Mouse (Mus musculus): ENCODE data around the gene Ift122.
A peak's percentile ranks its signal among the peaks of the same experiment; 100 is the strongest.
"Not testable (repeated sequence)": the region's sequence is repeated elsewhere in the genome, so short reads cannot be mapped to it uniquely, and the experiment has no call there.

Gene Ift122

DNA sequence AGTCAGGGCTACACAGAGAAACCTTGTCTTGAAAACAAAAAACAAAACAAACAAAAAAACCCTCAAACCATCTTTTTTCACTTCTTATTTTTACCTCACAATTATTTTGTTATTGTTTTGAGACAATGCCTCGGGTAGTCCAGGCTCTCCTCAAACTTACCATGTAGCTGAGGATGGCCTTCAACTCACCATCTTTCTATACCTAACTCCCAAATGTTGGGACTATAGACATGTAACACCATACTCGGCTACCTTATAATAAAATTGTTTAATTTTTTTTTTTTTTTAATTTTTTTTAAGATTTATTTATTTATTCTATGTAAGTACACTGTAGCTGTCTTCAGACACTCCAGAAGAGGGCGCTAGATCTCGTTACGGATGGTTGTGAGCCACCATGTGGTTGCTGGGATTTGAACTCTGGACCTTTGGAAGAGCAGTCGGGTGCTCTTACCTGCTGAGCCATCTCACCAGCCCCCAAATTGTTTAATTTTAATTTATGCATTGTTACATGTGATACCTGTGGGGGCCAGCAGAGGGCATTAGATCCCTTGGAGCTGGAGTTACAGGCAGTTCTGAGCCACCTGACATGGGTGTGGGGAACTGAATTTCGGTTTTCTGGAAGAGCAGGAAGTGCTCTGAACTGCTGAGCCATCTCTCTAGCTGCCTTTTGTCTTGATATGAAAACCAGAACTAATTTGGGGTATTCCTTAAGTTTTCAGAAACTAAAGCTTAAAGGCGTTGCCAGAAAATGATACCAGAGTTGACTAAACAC, 6.4 kb upstream of the Ift122 start:
- peak; percentile 61 to 67 for DNase-seq (ENCODE audit: low spot score in 2 of 2)

DNA sequence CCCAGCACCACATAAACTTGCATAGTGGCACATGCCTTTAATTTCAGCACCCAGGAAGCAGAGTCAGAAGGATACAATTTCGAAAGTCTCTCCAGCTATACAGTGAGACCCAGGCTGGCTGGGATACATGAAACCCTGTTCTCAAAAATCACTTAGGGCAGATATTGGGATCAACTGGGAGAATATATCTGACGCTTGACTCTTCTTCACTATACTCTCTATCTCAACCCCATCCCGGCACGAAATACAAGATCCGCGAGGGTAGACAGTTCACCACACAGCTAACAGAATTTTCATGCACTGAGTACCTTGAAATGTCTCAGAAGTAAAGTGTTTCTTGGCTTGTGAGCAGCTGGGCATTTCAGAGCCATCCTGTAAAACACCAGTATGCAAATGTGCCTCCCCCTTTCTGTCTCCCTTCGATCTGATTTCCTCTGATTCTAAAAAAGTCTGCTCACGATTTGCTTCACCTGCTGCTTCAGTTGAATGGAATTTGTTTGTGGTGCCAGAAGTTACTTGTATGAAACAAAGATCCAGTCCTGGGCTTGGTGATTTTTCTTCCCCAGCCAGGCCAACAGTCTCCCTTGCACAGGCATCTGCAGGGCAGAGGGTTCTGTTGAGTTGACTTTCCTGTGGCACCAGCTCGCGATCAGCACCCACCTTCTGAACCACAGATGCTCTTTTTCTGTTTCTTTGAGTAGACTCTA, 4.5 kb upstream of the Ift122 start:
- DNase-seq (ENCODE audit: low spot score in 2 of 2) = peak; percentile 56 to 62

DNA sequence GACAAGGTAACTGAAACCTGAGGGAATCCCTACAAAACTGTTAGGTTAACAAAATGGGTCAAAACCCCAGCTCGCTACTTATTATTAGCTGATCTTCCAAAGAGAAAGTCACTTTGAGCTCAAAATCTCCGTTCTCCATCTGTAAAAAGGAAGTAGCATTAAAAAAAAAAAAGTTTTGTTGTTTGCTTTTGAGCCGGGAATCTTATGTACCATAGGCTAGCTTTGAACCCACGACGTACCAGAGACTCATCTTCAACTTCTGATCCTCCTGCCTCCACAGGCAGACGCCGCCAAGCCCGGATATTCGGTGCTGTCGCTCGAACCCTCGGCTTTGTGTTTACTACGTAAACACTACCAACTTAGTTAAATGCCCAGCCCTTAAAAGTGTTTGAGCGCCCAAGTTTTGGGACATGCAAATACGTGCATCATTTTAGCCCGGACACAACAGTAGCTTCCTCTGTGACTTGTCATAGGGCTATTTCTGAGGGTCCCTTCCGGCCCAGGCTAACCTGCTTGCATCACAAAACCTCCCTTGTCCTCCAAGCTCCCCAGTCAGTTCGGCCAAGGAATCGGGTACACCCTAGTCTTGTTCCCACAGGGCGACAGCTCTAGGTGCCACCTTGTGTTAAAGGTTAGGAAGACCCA, 702 bp upstream of the Ift122 start:
- DNase-seq (ENCODE audit: low spot score in 2 of 2) = peak in 1 of 2 experiments; percentile 7

DNA sequence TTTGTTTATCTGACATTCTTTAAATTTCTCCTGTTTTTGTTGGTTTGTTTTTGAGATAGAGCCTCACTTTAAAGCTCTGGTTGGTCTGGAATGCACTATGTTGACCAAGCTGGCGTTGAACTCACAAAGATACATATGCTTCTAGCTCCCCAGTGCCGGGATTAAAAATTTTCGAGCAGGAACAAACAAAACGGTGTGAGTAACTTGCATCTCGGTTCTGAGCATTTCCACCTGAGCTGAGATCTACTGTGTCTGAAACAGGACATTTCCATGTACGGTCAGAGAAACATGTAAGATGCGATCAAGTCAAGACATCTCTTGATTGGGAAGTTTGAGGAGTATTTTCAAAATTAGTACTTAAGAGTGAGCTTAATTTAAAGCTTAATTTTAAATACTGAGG, 715 bp downstream of the Ift122 start:
- no peak for DNase-seq (ENCODE audit: low spot score in 2 of 2)

DNA sequence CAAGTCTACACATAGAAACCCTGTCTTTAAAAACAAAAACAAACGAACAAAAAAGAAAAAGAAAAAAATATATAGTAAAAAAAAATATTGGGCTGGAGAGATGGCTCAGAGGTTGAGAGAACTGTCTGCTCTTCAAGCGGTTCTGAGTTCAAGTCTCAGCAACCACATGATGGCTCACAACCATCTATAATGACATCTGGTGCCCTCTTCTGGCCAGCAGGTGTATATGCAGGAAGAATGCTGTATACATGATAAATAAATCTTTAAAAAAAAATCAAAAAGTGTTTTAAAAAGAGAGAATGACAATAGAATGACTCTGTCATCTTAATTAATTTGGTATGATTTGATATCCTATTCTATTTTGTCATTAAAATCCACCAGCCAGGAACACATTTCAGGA, 1.2 kb downstream of the Ift122 start:
- DNase-seq (ENCODE audit: low spot score in 2 of 2) = no peak

DNA sequence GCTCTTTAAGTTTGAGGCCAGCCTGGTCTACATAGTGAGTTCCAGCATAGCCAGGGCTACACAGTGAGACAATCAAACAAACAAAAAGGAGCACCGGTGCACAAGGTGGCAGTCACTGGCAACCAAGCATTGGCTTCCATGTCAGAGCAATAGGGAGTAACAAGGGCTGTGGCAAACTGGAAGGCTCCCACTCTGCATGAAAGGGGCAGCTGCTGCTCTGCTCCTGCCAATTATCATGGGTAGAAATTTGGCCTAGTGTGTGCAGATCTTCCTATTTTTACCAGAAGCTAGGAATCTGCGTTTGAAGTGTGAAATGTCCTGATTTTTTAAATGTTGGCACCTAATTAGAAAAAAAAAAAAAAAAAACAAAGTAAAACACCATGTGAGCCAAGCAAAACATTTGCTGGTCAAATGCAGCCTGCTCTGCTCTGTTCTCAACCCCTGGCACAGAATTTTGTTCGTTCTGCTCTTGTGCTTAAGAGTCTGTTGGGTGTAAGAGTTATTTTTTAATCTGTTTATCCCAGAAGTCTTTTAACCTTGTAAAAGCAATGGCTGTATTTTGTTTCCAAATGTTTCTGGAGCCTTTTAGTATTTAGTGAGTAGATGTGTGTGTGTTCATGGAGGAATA, 2.6 kb downstream of the Ift122 start:
- DNase-seq (ENCODE audit: low spot score in 2 of 2) = no peak

DNA sequence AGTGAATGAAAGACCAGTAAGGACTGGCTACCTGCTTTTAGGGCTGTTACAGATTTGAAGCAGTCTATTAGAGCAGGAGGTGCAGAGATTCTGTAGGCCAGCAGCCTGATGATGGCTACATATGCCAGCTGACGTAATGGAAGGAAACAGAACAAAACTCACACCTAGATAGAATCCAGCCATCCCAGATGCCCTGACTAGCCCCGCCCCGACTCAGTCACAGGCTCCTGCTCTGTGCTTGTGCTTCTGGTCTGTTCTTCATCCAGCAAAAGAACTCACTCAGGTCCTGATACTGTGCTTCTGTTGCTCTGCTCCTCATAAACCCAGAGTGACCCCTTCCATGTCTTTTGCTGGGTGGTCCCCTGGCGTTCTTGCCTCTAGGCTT, 3.1 kb downstream of the Ift122 start:
- DNase-seq (ENCODE audit: low spot score in 2 of 2) = no peak

DNA sequence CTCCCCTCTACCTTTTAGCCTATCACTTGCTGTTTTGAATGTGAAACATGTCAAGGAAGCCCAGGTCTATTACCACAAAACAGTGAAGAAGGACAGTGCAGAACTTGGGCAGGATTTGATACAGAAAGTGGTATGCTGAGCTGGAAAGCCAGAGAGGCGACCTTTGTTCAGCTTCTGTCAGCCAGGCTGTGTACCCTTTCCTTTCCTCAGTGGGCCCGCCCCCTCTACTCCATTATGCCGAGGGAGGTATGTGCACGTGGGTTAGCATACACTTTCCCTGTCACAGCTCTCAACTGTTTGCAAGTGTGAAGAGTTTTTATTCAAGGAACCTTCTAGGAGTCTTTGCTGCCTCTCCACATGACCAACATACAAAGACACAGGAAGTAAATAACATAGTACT, 6.0 kb downstream of the Ift122 start:
- DNase-seq (ENCODE audit: low spot score in 2 of 2) = no peak

DNA sequence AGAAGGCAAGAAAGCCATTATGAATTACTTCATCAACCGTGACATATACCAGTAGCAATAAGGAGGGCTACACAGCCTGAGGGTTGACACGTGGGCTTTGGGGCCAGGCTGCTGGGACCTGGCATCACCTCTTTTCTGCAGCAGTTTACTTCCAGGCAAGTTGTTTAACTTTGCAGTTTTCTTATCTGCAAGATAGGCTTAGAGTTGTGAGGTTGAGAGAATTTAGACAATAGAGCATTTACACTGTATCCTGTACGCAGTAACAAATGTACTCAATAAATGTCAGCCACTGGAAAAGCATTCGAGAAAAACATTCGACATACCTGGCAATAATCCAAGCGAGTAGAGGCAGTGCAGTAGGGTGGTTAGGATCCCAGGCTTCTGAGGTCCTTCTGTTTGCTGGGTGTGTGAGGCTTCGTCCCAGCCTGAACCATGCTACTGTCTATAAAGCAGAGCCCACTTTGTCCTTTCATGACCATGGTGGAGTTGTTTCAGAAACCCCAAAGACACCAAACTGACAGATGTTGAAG, 6.8 kb downstream of the Ift122 start:
- DNase-seq (ENCODE audit: low spot score in 2 of 2) = no peak

DNA sequence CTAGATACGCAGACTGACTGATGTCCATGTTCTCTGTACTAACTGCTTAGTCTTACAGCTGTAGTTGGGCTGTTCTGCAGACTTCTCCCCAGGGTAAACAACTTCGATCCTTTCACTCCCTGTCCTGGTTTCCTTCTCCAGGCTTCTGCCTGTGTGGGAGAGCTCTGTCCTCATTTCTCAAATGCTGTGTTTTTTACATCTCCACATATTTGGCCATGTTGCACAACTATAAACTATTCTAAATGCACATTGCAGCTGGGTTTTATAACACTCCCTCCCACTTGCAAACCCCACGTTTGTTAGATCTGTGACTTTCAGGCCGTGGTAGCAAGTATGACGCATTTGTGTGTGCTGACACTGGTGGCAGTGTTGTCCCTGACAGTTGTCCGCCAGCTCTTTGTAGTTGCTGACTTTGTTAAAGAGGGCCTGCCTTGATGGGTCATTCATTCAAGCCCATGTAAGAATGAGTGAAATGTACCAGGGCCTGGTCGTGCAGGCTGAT, 10.1 kb downstream of the Ift122 start:
- no peak for DNase-seq (ENCODE audit: low spot score in 2 of 2)

DNA sequence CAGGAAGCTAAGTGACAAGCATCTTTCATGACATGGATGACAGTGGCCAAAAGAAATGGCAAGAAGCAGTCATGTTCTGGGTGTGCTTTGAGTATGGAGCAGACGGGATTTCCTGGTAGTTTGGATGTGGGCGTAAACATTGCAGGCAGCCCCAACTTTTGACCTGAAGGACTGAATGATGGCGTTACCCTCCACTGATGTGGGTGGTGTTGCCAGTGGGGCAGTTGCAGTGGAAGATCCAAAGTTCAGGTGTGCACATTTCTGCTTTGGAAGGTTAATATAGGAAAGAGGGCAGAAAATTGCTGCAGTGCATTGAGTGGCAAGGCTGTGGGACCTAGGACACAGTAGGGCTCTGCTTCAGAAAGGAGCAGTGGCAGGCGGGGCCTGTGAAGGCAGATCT, 12.0 kb downstream of the Ift122 start:
- DNase-seq (ENCODE audit: low spot score in 2 of 2) = no peak

DNA sequence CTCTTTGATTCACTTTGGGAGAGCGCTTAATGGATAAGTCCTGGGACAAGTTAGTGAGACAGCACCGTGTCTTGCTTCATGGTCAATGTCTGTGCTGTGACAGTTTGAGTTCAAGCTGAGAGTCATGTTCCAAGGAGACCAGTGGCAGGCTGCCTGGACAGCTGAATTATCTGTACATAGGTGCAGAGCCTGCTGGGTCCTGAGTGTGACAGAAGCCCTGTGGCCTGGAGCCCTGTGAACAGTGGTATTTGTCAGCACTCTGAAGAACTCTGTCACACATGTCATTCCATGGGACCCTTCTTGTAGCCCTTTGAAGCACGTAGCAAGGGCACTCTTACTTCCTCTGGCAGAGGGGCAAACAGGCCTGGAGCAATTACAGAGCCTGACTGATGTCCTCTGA, 13.9 kb downstream of the Ift122 start:
- DNase-seq (ENCODE audit: low spot score in 2 of 2) = not testable (repeated sequence)

DNA sequence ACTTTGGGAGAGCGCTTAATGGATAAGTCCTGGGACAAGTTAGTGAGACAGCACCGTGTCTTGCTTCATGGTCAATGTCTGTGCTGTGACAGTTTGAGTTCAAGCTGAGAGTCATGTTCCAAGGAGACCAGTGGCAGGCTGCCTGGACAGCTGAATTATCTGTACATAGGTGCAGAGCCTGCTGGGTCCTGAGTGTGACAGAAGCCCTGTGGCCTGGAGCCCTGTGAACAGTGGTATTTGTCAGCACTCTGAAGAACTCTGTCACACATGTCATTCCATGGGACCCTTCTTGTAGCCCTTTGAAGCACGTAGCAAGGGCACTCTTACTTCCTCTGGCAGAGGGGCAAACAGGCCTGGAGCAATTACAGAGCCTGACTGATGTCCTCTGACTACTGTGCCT, 18.0 kb downstream of the Ift122 start:
- not testable (repeated sequence) for DNase-seq (ENCODE audit: low spot score in 2 of 2)

DNA sequence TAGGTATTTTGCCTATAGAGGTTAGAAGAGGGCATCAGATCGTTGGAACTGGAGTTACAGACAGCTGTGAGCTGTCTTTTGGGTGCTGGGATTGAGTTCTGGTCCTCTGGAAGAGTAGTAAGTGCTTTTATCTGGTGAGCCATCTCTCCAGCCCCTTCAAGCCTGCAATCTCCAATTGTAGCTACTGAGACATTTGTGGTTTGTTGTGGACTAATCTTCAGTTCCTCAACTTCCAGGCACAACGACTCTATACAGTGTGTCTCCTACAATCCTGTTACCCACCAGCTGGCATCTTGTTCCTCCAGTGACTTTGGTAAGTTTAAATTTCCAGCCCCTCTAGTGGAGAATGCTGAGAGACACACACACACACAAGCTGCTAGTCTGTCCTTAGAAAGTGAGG, 24.0 kb downstream of the Ift122 start:
- no peak for DNase-seq (ENCODE audit: low spot score in 2 of 2)

DNA sequence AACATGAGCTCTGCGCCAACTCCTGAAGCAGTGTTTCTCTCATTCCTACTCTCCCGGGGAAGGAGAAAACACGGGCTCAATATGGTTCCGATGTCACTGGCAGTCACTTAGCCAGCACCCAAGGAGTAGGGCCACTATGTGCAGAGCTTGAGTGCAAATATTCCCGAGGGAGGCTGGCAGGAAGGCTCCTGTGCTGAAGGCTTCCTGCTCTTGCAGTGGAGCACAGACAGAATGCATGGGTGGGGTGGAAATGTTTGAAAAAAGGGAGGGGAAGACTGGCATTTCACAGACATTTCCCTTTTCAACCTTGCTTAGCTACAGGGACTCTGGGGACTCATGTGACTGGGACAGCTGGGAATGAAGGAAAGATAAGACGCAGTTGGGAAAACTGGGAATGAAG, 25.4 kb downstream of the Ift122 start:
- no peak for DNase-seq (ENCODE audit: low spot score in 2 of 2)

DNA sequence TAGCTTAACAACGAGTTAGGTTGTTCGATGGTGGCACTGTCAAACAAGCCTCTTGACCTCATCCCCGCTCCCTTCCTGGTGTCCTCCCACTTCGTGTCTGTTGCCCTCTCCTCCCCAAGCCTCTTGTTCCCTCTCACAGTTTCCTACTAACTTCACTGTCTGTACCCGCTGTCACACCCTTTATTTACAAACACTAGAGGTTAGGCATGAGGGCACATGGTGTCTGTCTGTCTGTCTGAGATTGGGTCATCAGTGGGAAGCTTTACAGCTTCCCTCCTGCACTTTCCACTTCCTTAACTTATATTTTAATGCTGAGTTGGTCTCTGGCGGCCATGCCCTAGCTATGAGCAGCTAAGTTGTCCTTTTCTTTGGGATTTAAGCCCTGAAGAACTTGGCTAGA, 26.5 kb downstream of the Ift122 start:
- DNase-seq (ENCODE audit: low spot score in 2 of 2) = no peak

DNA sequence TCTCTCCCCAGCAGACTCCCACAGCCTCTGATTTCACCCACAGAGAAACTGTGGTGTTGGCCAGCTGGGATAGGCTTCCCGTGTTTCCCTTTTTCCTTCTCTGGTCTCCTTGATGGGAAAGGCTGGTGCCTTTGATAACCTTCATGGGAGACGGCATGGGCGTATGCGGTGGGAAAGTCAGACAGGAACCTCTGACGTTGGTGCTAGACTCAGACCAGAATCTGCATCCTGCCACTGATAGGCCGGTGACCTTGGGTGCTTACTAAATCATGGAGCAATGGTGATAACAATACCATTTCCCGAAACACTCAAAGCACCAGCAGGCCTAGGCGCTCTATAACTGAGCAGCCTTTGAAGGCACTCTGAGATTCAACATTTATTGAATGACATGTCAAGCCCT, 27.5 kb downstream of the Ift122 start:
- no peak for DNase-seq (ENCODE audit: low spot score in 2 of 2)

DNA sequence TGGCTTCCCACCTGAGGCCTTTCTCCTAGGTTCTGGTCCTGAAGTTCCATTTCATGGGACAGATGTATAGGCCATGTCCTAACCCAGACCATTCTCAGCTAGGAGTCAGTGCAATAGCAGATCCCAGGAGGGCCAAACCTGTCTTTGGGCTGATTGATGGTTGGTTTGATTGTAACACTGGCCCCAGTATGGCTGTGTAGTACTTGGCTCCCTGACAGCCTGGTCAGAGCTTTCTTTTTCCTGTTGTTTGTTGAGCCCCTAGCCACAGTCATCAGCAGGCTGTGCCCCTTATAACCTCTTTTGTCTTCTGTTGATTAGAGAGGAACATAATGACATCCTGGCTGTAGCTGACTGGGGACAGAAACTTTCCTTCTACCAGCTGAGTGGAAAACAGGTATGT, 30.7 kb downstream of the Ift122 start:
- no peak for DNase-seq (ENCODE audit: low spot score in 2 of 2)

DNA sequence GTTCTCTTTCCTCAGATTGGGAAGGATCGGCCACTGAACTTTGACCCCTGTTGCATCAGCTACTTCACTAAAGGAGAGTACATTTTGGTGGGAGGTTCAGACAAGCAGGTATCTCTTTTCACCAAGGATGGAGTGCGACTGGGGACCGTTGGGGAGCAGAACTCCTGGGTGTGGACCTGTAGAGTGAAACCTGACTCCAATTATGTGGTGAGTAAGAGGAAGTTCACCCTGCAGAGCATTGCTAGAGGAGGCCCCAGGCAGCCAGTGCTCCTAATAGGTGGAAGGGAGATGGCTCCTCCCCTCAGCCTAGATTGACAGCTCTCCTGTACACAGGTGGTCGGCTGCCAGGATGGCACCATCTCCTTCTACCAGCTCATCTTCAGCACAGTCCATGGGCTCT, 33.6 kb downstream of the Ift122 start:
- DNase-seq (ENCODE audit: low spot score in 2 of 2) = peak in 1 of 2 experiments; percentile 27

DNA sequence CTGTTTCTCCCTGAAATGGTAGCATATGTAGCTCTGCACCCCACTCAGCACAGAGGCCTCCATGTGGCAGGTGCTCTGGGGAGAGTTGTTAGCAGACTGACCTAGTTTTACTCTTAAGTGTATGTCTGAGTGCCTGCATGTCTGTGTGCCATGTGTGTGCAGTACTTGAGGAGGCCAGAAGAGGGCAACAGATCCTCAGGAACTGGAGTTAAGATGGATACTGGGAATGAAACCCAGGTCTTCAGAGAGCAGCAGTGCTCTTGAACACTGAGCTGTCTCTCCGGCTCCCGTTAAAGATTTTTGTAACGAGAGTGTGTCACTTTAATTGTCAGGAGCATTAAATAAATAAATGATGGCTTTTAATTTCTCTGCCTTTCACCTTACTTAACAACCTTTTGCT, 35.0 kb downstream of the Ift122 start:
- DNase-seq (ENCODE audit: low spot score in 2 of 2) = no peak

DNA sequence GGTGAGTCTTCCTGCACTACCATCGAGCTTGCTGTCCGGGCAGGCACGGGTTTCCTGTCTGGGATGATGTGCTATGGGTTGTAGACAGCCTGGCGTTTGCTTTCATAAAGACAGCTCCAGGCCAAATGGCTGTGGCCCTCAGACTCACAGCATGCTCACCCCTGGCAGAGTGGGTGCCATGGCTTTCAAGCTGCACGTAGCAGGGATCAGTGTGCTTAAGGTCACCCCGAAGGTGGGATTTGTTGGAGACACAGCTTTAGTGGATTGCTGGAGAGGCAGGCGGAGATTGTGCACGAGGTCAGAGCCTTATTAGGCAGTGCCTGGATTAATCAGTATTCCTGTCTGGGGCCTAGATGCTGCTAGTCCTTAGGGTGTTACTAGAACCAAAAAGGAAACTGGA, 37.3 kb downstream of the Ift122 start:
- no peak for DNase-seq (ENCODE audit: low spot score in 2 of 2)

DNA sequence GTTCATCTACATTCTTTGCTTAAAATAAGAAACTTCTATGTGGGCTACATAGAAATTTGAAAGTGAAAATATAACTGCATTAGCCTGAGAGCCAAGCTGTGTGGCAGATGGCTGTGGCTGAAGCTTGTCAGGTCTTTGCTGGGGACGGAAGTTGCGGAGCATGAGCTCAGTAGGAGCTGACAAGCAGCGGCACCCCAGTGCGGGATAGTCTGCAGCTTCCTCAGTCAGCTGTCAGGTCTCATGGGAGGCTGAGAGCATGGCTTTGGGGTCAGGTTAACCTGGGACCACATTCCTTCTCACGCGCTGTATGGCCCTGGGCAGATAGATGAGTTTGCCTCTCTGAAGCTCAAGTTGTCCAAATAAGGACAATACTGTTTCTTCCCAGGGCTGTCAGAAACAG, 37.8 kb downstream of the Ift122 start:
- DNase-seq (ENCODE audit: low spot score in 2 of 2) = no peak

All from spleen, postnatal 36 days (tissue).